Mouse (Mus musculus): ENCODE data around the gene Vegfa. TPM values are rescaled to one million over a fixed set of nuclear protein-coding genes. Genes with fewer than 3 reads are reported as not detected.

Vegfa gene
- polyA plus RNA-seq, 1 experiment from 2014 or later: 3.4 TPM

DNA sequence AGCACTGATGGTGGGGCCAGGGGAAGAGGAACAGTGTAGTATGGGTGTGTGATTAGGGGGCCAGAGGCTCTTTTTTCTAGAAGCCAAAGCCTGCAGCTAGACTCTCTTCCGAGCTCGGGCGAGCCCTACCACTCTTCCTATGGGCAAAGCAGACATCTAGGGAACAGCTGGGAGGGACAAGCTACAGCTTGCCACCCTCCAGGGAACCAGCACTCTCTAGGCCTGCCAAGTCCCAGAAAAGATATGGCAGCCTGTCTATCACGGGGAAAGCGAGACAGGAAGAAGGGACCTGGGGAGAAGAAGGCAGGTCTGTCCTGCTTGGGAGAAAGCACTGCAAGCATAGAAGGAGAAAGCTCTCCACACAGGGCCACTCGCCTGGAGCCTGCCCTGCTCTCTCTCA, 9.2 kb downstream of the Vegfa start:
- WGBS: 93% methylated on average over 6 of the region's 6 CpGs
- Histone ChIP-seq H3K27me3 (no peaks in the 10 kb centered on the region), H3K36me3 (peaks cover 74% of the 10 kb centered on the region), H3K9ac (replicated peaks) (no peak overlapping the region), H3K4me2 (replicated peaks) (no peak overlapping the region), H3K9me3 (no peaks in the 10 kb centered on the region), H3K4me3 (no peak overlapping the region), H3K4me1 (peaks cover 21% of the 10 kb centered on the region), H3K27ac (replicated peaks) (no peak overlapping the region)
- ATAC-seq (ENCODE audit: low FRiP score, low read depth): no peak

DNA sequence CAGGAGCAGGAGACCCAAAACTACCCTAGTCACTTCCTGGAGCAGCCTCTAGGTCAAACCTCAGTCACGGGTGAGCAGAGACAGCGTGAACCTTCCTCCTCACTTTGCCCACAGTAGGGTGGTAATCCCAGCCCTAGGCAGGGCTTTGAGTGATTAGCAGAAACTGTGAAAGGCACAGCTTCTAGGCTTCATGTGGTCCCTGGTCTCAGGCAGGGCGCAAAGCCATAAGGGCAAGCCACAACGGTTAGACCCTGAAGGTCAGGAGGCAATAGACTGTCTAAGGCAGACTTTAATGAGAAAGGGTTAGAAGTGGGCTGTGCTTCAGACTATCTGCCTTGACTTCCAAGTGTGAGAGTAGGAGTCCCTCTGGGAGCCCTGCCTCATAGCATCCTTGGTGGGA, 9.7 kb downstream of the Vegfa start:
- no peak for ATAC-seq (ENCODE audit: low FRiP score, low read depth)
- 81% methylated on average over 4 of the region's 4 CpGs for WGBS
- Histone ChIP-seq H3K27me3 (no peaks in the 10 kb centered on the region), H3K4me3 (no peak overlapping the region), H3K9ac (replicated peaks) (no peak overlapping the region), H3K27ac (replicated peaks) (no peak overlapping the region), H3K4me1 (peaks cover 17% of the 10 kb centered on the region), H3K9me3 (no peaks in the 10 kb centered on the region), H3K4me2 (replicated peaks) (no peak overlapping the region), H3K36me3 (peaks cover 79% of the 10 kb centered on the region)

DNA sequence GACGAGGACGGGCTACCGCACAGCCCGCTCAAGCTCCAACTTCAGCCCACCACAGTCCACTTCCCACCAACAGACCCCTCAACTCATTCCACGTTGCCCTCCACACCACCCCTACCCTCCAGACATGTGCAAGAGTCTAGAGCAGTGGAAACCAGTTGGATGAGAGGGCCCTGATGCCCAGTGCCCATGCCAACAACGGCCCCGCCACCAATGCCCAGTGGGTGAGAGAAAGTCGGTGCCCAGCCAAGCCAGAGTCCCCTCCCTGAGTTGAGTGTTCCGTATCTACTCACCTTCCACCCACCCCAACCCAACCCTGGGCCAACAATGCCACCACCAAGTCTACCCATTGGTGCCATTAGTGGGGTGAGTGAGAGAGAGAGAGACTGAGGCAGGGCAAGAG, 10.4 kb downstream of the Vegfa start:
- Histone ChIP-seq H3K4me3 (no peak overlapping the region), H3K4me2 (replicated peaks) (no peak overlapping the region), H3K36me3 (peaks cover 82% of the 10 kb centered on the region), H3K4me1 (peaks cover 11% of the 10 kb centered on the region), H3K27ac (replicated peaks) (no peak overlapping the region), H3K9me3 (no peaks in the 10 kb centered on the region), H3K9ac (replicated peaks) (no peak overlapping the region), H3K27me3 (no peaks in the 10 kb centered on the region)
- WGBS: 93% methylated on average over 9 of the region's 9 CpGs
- no peak for ATAC-seq (ENCODE audit: low FRiP score, low read depth)

DNA sequence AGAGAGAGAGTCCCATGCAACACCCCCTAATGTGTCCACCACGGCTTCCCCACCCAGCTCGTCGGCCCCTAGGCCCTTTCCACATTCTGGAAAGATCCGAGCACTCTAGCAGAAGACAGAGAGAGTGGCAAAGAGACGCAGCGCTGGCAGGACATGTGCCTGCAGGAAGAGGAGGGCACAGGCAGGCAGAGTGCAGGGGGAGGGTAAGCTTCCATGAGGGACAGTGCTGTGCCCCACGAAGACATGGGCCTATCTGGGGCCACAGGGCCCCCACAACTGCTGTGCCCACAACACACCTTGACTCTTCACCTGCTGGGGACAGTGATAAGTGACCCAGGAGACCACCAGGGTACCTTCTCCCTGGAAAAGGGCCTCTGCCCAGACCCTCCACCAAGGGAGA, 11.0 kb downstream of the Vegfa start:
- 92% methylated on average over 7 of the region's 7 CpGs for WGBS

DNA sequence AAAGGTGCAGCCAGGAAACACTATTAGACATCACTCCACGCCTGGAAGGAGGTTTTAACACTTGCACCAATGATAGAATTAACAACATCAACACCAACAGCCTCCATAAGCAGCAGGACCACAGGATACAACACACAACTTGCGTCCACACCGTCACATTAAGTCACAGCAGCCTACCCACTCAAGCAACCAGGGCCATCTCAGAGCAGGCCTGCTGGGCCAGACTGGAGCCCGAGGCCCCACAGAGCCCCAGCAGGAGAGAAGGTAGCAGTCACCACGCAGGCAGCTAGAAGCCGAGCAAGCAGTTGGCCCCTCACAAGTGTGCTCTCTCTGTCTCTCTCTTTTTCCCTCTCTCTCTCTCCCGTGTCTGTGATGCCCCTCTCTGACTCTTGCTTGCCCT, 11.6 kb downstream of the Vegfa start:
- no peaks in the 10 kb centered on the region for H3K4me1 ChIP-seq
- H3K9me3 ChIP-seq: no peaks in the 10 kb centered on the region
- no peak overlapping the region for H3K4me3 ChIP-seq
- no peak overlapping the region for H3K27ac ChIP-seq (replicated peaks)
- no peaks in the 10 kb centered on the region for H3K27me3 ChIP-seq
- H3K9ac ChIP-seq (replicated peaks): no peak overlapping the region; the same call in 1 of the 2 replicates
- WGBS: 87% methylated on average over 7 of the region's 7 CpGs
- no peak overlapping the region for H3K4me2 ChIP-seq (replicated peaks)
- ATAC-seq (ENCODE audit: low FRiP score, low read depth): no peak
- peaks cover 93% of the 10 kb centered on the region for H3K36me3 ChIP-seq

More for the DNA sequence above, 11.0 kb downstream of the Vegfa start:
- no peak overlapping the region; the same call in 1 of the 2 replicates for H3K9ac ChIP-seq (replicated peaks)
- H3K36me3 ChIP-seq: peaks cover 87% of the 10 kb centered on the region
- no peak overlapping the region for H3K27ac ChIP-seq (replicated peaks)
- H3K4me2 ChIP-seq (replicated peaks): no peak overlapping the region
- no peak for ATAC-seq (ENCODE audit: low FRiP score, low read depth)
- H3K9me3 ChIP-seq: no peaks in the 10 kb centered on the region
- H3K4me1 ChIP-seq: peaks cover 6% of the 10 kb centered on the region; the same call in 1 of the 2 replicates
- no peaks in the 10 kb centered on the region for H3K27me3 ChIP-seq
- H3K4me3 ChIP-seq: no peak overlapping the region

DNA sequence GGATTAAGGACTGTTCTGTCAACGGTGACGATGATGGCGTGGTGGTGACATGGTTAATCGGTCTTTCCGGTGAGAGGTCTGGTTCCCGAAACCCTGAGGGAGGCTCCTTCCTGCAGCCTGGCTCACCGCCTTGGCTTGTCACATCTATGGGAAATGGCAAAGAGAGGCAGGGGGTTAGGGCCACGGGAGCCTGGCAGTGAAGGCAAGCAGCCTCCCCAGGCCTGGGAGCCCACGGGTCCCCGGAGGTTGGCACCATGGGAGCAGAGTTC, 13.5 kb downstream of the Vegfa start:
- ATAC-seq (ENCODE audit: low FRiP score, low read depth): no peak
- no peak overlapping the region for H3K9ac ChIP-seq (replicated peaks)
- H3K27me3 ChIP-seq: no peaks in the 10 kb centered on the region
- no peak overlapping the region for H3K27ac ChIP-seq (replicated peaks)
- H3K4me1 ChIP-seq: no peaks in the 10 kb centered on the region
- H3K4me2 ChIP-seq (replicated peaks): no peak overlapping the region
- peaks cover 79% of the 10 kb centered on the region for H3K36me3 ChIP-seq
- WGBS: 90% methylated on average over 10 of the region's 10 CpGs
- H3K4me3 ChIP-seq: no peak overlapping the region
- no peaks in the 10 kb centered on the region for H3K9me3 ChIP-seq

DNA sequence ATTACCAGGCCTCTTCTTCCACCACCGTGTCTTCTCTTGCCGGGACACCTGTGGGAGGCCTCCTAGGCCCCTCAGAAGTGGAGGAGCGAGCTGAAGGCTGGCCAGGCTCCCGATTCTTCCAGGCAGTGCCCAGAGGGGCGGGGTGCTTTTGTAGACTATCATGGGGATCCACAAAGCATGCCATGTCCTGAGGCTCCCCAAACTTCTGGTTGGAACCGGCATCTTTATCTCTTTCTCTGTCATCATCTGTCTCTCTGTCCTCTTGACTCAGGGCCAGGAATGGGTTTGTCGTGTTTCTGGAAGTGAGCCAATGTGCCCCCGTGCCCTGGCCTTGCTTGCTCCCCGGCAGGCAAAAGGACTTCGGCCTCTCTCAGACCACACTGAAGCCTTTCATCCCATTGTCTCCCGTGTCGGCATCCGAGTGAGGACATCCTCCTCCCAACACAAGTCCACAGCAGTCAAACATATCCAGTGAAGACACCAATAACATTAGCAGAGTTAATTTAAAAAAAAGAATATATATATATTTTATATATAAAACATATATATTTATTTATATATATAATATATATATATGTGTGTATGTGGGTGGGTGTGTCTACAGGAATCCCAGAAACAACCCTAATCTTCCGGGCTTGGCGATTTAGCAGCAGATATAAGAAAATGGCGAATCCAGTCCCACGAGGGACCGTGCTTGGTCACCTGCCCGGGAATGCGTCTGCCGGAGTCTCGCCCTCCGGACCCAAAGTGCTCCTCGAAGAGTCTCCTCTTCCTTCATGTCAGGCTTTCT, 14.0 kb downstream of the Vegfa start:
- Histone ChIP-seq H3K4me1 (no peaks in the 10 kb centered on the region), H3K4me3 (no peak overlapping the region), H3K9me3 (no peaks in the 10 kb centered on the region), H3K27me3 (no peaks in the 10 kb centered on the region), H3K27ac (replicated peaks) (no peak overlapping the region), H3K36me3 (peaks cover 74% of the 10 kb centered on the region), H3K4me2 (replicated peaks) (no peak overlapping the region), H3K9ac (replicated peaks) (no peak overlapping the region)
- no peak for ATAC-seq (ENCODE audit: low FRiP score, low read depth)
- 80% methylated on average over 24 of the region's 24 CpGs for WGBS

DNA sequence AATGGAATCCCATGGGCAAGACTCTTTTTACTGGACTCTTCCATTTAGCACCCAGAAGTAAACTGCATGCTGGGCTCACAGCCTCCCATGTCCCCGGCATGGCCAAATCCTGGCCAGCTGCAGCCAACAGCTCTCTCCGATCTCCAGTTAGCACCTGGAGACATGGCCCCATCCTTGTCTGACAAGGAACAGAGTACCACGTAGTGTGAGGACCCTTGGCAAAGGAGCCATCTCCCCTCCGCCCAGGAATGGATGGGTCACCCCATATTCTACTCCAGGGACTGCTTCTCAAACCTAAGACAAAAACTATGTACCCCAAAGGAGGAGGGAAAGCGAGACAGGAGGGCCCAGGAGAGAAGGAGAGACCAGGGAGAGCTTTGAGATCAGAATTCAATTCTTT, 15.6 kb downstream of the Vegfa start:
- Histone ChIP-seq H3K27ac (replicated peaks) (no peak overlapping the region), H3K36me3 (peaks cover 59% of the 10 kb centered on the region), H3K4me1 (no peaks in the 10 kb centered on the region), H3K4me3 (no peak overlapping the region), H3K9me3 (no peaks in the 10 kb centered on the region), H3K27me3 (no peaks in the 10 kb centered on the region), H3K4me2 (replicated peaks) (no peak overlapping the region), H3K9ac (replicated peaks) (no peak overlapping the region)
- 93% methylated on average over 5 of the region's 5 CpGs for WGBS
- no peak for ATAC-seq (ENCODE audit: low FRiP score, low read depth)

DNA sequence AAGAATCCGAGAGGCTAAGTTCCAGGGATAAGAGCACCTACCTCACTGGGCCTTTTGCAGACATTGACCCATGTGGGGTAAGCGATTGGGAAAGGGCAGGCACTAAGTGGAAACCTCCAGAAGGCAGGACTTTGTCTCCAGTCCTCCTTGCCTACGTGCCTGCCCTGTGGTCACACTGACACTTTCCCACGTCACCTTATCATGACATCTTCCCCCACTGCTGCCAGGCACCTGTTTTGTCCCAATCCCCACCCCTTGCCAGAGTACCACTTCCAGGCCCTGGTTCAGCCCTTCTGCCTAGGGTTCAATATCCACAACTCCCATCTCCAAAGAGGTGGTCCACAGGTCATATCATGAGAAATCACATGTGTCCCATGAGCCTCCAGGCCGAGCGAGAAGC, 16.2 kb downstream of the Vegfa start:
- Histone ChIP-seq H3K27ac (replicated peaks) (no peak overlapping the region), H3K36me3 (peaks cover 52% of the 10 kb centered on the region), H3K4me1 (no peaks in the 10 kb centered on the region), H3K9ac (replicated peaks) (no peak overlapping the region), H3K4me3 (no peak overlapping the region), H3K4me2 (replicated peaks) (no peak overlapping the region), H3K27me3 (no peaks in the 10 kb centered on the region), H3K9me3 (no peaks in the 10 kb centered on the region)
- 94% methylated on average over 6 of the region's 6 CpGs for WGBS
- ATAC-seq (ENCODE audit: low FRiP score, low read depth): no peak

DNA sequence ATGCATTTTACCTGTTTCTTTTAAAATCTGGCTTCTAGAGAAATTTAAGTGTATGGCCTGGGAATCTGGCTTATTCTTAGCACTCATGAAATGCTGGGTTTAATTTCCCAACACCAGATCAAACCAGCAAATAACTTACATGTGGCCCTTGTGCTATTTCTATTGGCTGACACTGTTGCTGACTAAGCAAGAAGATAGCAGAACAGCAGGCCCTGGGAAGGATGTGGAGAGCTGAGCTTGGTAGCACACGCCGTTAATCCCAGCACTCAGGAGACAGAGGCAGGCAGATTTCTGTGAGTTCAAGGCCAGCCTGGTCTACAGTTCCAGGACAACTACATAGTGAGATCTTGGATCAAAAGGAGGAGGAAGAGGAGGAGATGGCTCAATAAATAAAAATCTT, 17.2 kb downstream of the Vegfa start:
- H3K27ac ChIP-seq (replicated peaks): no peak overlapping the region
- H3K9ac ChIP-seq (replicated peaks): no peak overlapping the region
- H3K9me3 ChIP-seq: no peaks in the 10 kb centered on the region
- no peak overlapping the region for H3K4me2 ChIP-seq (replicated peaks)
- no peaks in the 10 kb centered on the region for H3K27me3 ChIP-seq
- H3K4me1 ChIP-seq: no peaks in the 10 kb centered on the region
- no peak for ATAC-seq (ENCODE audit: low FRiP score, low read depth)
- no peak overlapping the region for H3K4me3 ChIP-seq
- WGBS: 95% methylated on average over 2 of the region's 2 CpGs
- peaks cover 42% of the 10 kb centered on the region for H3K36me3 ChIP-seq

DNA sequence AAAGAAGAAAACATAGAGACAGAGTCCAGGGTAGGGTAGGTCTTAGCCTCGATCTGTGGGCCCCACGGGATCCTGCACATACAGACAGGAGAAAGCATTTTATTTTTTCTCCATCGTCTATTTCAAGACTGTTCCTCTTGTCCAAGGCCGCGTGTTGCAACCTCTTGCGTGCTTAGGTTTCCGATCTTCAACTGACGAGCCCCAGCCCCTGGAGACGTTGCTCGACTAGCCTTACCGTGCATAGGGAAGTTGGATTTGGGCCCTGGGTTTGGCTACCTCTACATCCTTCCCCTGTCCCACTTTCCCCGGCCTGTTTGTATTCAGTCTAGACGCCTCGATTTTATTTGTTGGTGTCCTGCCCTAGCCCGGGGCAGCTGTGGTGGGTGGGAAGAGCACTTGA, 18.6 kb downstream of the Vegfa start:
- Histone ChIP-seq H3K9me3 (no peaks in the 10 kb centered on the region), H3K27me3 (no peaks in the 10 kb centered on the region), H3K4me3 (no peak overlapping the region), H3K9ac (replicated peaks) (no peak overlapping the region), H3K4me1 (no peaks in the 10 kb centered on the region), H3K4me2 (replicated peaks) (no peak overlapping the region), H3K27ac (replicated peaks) (no peak overlapping the region), H3K36me3 (peaks cover 28% of the 10 kb centered on the region)
- 91% methylated on average over 15 of the region's 15 CpGs for WGBS
- no peak for ATAC-seq (ENCODE audit: low FRiP score, low read depth)

DNA sequence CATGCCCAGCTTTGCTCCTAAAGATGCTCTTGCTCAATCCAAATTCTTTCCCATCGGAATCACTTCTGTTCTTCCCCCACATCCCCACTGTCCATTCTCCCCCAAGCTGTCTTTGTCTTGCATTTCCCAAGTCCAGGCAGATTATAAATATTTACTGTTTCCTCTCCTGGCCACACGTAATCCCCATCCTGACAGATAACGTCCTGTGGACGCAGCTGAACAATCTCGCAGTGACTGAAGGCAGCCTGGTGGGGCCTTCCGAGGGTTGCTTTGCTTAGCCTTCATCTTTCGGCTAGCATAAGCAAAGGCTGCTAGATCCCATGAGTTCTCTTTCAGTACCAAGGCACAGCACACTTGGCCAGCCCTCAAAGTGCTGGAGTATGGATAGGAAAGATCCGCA, 20.0 kb downstream of the Vegfa start:
- H3K9me3 ChIP-seq: no peaks in the 10 kb centered on the region
- no peak overlapping the region for H3K27ac ChIP-seq (replicated peaks)
- H3K27me3 ChIP-seq: no peaks in the 10 kb centered on the region
- H3K9ac ChIP-seq (replicated peaks): no peak overlapping the region
- no peaks in the 10 kb centered on the region for H3K4me1 ChIP-seq
- H3K36me3 ChIP-seq: peaks cover 15% of the 10 kb centered on the region
- WGBS: 84% methylated on average over 8 of the region's 8 CpGs
- H3K4me2 ChIP-seq (replicated peaks): no peak overlapping the region
- no peak overlapping the region for H3K4me3 ChIP-seq
- ATAC-seq (ENCODE audit: low FRiP score, low read depth): no peak

DNA sequence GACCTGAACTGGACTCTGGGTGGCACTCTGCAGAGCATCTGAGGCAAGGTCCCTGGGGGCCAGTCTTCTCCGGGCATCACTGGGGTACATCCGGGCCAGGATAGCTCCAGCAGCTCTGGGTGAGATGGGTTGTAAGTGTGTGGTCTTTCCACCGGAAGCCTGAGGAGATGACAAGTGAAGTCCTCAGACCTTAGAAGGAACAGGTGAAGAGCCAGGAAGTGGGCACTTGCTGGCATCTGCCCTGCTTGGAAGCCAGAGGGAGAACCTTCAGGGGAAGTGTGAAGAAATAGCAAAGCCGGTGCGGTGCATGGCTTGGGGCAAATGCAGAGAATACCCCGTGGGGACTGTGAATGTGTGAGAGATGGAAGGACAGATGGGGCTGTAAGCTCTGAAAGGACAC, 21.7 kb downstream of the Vegfa start:
- no peaks in the 10 kb centered on the region for H3K9me3 ChIP-seq
- no peak overlapping the region for H3K27ac ChIP-seq (replicated peaks)
- H3K36me3 ChIP-seq: peaks cover 2% of the 10 kb centered on the region; the same call in 1 of the 2 replicates
- WGBS: 89% methylated on average over 6 of the region's 6 CpGs
- ATAC-seq (ENCODE audit: low FRiP score, low read depth): no peak
- no peaks in the 10 kb centered on the region for H3K4me1 ChIP-seq
- no peak overlapping the region for H3K9ac ChIP-seq (replicated peaks)
- H3K27me3 ChIP-seq: no peaks in the 10 kb centered on the region
- H3K4me3 ChIP-seq: no peak overlapping the region
- H3K4me2 ChIP-seq (replicated peaks): no peak overlapping the region
